Mouse (Mus musculus) left cerebral cortex, adult 2 months (tissue): Measurements from ENCODE around the gene Ptprd. TPM values are rescaled to one million over a fixed set of nuclear protein-coding genes. Genes with fewer than 3 reads are reported as not detected.

ENCODE experiments used
- DNase-seq, 2 experiments: peaks; one replicate each; pipeline ENCODE4 v3.0.0; 2021 to 2022; ENCODE audit warnings: low spot score in 2 of 2, mixed read lengths in 1 of 2; ENCODE audit errors: extremely low spot score in 1 of 2
- H3K27ac ChIP-seq: fragments of 200-600 bp; 2 replicates; pipeline ENCODE4 v1.8.1; 2022
- H3K4me3 ChIP-seq: fragments of 200-600 bp; 2 replicates; pipeline ENCODE4 v1.8.1; 2022
- CTCF ChIP-seq: fragments of 200-600 bp; IDR thresholded peaks from 2 replicates; pipeline ENCODE4 v1.8.1; 2022; ENCODE audit warnings: antibody characterized with exemption, mild to moderate bottlenecking, moderate library complexity
- intact Hi-C: fragments of 180-260 bp; cut with DNase I; formaldehyde crosslinking; loops from one replicate; pipeline ENCODE4 v1.15.1; 2025
- total RNA-seq, 2 experiments: library from RNA; stranded (reverse); gene quantifications; 2 replicates each; pipeline ENCODE4 v1.2.3; 2021

Ptprd gene
- total RNA-seq, 2 experiments from 2014 or later: 307 to 330 TPM

- Histone ChIP-seq H3K4me3 (no peak overlapping the region), H3K27ac (peak overlapping the region; percentile 37; the same call in 1 of the 2 replicates)
- intact Hi-C loops: no loop called here
- TF ChIP-seq CTCF: no peak
- no peak for DNase-seq
Measured at GRCm38 (mm10) chr4:76183095-76183494, 2028.7 kb downstream of the Ptprd start.

DNA sequence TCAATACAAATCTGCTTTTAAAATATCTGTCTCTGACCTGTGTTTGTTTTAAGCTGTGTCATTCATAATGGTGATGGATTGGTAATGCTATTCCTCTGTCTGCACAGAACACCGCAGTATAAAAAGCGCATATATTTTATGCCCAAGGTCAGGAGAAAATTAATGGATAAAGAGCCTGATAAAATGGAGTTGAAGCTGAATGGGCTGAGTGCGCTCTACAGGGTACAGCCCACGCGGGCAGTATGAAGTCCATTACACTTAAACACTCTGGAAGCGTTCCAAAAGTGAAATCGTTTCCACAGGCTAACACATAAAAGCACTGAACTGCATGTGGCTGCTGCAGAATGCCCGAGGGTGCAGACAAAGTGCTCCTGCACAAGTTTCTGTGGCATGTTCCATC lies 2032.3 kb downstream of the Ptprd start:
- Histone ChIP-seq H3K27ac (no peak overlapping the region), H3K4me3 (no peak overlapping the region)
- intact Hi-C loops: no loop called here
- no peak for TF ChIP-seq CTCF
- DNase-seq: no peak

GRCm38 (mm10) chr4:76175086-76175485 lies 2036.7 kb downstream of the Ptprd start:
- intact Hi-C loops: no loop called here
- H3K4me3 ChIP-seq: no peak overlapping the region
- peak overlapping the region; percentile 73 for H3K27ac ChIP-seq
- DNase-seq: no peak
- TF ChIP-seq CTCF: no peak

- Histone ChIP-seq H3K4me3 (no peak overlapping the region), H3K27ac (no peak overlapping the region)
- TF ChIP-seq CTCF: no peak
- intact Hi-C loops: no loop called here
- no peak for DNase-seq
Measured at GRCm38 (mm10) chr4:76155750-76156149, 2056.0 kb downstream of the Ptprd start.

DNA sequence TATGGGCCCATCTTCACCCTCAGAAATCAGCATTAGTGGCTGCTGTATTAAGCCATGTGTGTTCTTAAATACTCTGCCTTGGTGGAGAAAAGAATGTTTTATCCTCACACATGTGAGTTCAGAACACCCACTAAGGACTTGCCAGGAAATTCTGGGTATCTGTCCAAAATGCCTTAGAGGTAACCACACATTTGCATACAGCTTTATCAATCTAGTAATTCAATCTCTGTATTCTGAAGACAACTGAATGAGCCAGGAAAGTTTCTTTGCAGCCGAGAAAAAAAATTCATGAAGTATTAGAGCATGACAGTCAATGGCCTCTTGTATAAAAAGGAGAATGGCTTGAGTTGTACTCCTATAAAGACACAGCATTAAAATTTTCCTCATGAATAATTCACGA lies 2057.6 kb downstream of the Ptprd start:
- no peak overlapping the region for H3K4me3 ChIP-seq

GRCm38 (mm10) chr4:76144925-76145324 lies 2066.8 kb downstream of the Ptprd start:
- no peak for TF ChIP-seq CTCF
- no peak for DNase-seq
- intact Hi-C loops: no loop called here
- H3K27ac ChIP-seq: no peak overlapping the region
- no peak overlapping the region for H3K4me3 ChIP-seq

More for the DNA sequence above, 2057.6 kb downstream of the Ptprd start:
- TF ChIP-seq CTCF: no peak
- intact Hi-C loops: no loop called here
- no peak for DNase-seq
- H3K27ac ChIP-seq: no peak overlapping the region

DNA sequence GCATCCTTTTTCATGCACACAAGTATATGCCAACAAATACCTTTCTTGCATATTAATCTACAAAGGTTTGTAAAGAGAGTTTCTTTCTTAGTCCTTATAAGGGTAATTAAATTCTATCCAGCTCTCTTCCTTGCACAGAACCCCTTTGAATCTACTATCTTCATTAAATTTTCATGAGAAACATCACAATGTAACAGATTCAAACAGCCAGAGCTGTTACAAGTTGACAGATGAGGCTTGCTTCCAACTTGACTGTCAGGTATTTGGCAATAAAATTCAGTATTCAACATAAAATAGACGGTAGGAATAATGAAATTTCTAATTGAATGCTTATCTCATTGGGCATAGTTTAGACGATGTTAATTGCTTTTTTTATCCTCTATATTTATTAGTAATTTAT lies 2067.4 kb downstream of the Ptprd start:
- TF ChIP-seq CTCF: no peak
- intact Hi-C loops: no loop called here
- no peak for DNase-seq
- Histone ChIP-seq H3K4me3 (no peak overlapping the region), H3K27ac (no peak overlapping the region)

GRCm38 (mm10) chr4:76137901-76138300 lies 2073.9 kb downstream of the Ptprd start:
- Histone ChIP-seq H3K4me3 (no peak overlapping the region), H3K27ac (no peak overlapping the region)
- TF ChIP-seq CTCF: no peak
- DNase-seq: no peak
- intact Hi-C loops: no loop called here

- intact Hi-C loops: no loop called here
- no peak for DNase-seq
- no peak overlapping the region for H3K4me3 ChIP-seq
- H3K27ac ChIP-seq: no peak overlapping the region
- no peak for TF ChIP-seq CTCF
Measured at GRCm38 (mm10) chr4:76136625-76137024, 2075.1 kb downstream of the Ptprd start.

GRCm38 (mm10) chr4:76091845-76092244 lies 2119.9 kb downstream of the Ptprd start:
- TF ChIP-seq CTCF: no peak
- H3K27ac ChIP-seq: no peak overlapping the region
- intact Hi-C loops: no loop called here
- no peak for DNase-seq
- no peak overlapping the region for H3K4me3 ChIP-seq

GRCm38 (mm10) chr4:76089866-76090265 lies 2121.9 kb downstream of the Ptprd start:
- DNase-seq: no peak
- intact Hi-C loops: no loop called here

DNA sequence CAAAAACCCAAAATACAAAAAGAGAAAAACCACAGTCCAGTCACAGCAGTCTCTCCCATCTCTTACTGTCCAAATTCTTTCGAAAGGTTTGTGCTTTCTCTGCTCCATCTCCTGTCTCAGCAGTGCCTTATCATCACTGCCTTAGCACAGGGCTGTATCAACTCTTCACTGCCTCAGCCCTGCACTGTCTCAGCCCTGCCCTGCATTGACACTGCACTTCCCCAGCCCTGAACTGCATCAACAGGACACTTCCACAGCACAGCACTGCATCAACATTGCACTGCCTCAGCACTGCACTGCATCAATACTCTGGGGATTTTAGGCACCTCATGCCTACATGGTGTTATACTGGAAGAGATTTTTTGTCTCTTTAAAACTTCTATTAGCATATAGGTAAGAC lies 2135.7 kb downstream of the Ptprd start:
- no peak overlapping the region for H3K27ac ChIP-seq
- intact Hi-C loops: loop anchor here (10.0 kb wide), 1 partner anchor 289 kb away; no protein-coding TSS in a partner anchor
- no peak for TF ChIP-seq CTCF
- DNase-seq: no peak
- H3K4me3 ChIP-seq: no peak overlapping the region

More at GRCm38 (mm10) chr4:76089866-76090265, 2121.9 kb downstream of the Ptprd start:
- TF ChIP-seq CTCF: no peak
- H3K4me3 ChIP-seq: no peak overlapping the region
- H3K27ac ChIP-seq: no peak overlapping the region

GRCm38 (mm10) chr4:76073286-76073685 lies 2138.5 kb downstream of the Ptprd start:
- TF ChIP-seq CTCF: no peak
- no peak for DNase-seq
- intact Hi-C loops: loop anchor here (10.0 kb wide), 1 partner anchor 292 kb away; no protein-coding TSS in a partner anchor

GRCm38 (mm10) chr4:76071720-76072119 lies 2140.0 kb downstream of the Ptprd start:
- intact Hi-C loops: loop anchor here (10.0 kb wide), 1 partner anchor 293 kb away; no protein-coding TSS in a partner anchor
- TF ChIP-seq CTCF: no peak
- H3K4me3 ChIP-seq: no peak overlapping the region
- DNase-seq: no peak
- no peak overlapping the region for H3K27ac ChIP-seq

More at GRCm38 (mm10) chr4:76073286-76073685, 2138.5 kb downstream of the Ptprd start:
- Histone ChIP-seq H3K27ac (no peak overlapping the region), H3K4me3 (no peak overlapping the region)
